Mouse (Mus musculus) heart, embryonic 16.5 days (tissue): ENCODE data around the gene Igsf8. TPM values are rescaled to one million over a fixed set of nuclear protein-coding genes. Genes with fewer than 3 reads are reported as not detected.

Source experiments
- ATAC-seq: fragments of 200-750 bp; cut with Nextera tagmentation; replicated peaks from 2 replicates; pipeline ENCODE4 v1.8.0; 2017; ENCODE audit warnings: moderate number of reproducible peaks; ENCODE audit not compliant: insufficient read depth, low FRiP score; ENCODE audit errors: extremely low read depth
- H3K27ac ChIP-seq: fragments of 300-500 bp; sonication (generic); 2 replicates; pipeline ENCODE4 v1.5.1; 2014; ENCODE audit warnings: mild to moderate bottlenecking, low read length, control low read depth, moderate library complexity
- H3K27me3 ChIP-seq: fragments of 300-500 bp; sonication (generic); 2 replicates; pipeline ENCODE4 v1.6.1; 2014; ENCODE audit warnings: low read length, mixed read lengths; ENCODE audit not compliant: control insufficient read depth, insufficient read depth
- H3K36me3 ChIP-seq: fragments of 300-500 bp; sonication (generic); 2 replicates; pipeline ENCODE4 v1.6.1; 2014; ENCODE audit not compliant: control insufficient read depth, insufficient read depth
- H3K4me1 ChIP-seq: fragments of 300-500 bp; sonication (generic); 2 replicates; pipeline ENCODE4 v1.6.1; 2014; ENCODE audit warnings: low read length, mixed read lengths; ENCODE audit not compliant: control insufficient read depth, insufficient read depth
- H3K4me2 ChIP-seq: fragments of 300-500 bp; sonication (generic); 2 replicates; pipeline ENCODE4 v1.6.1; 2014; ENCODE audit warnings: low read depth, mild to moderate bottlenecking, control low read depth, low read length
- H3K4me3 ChIP-seq: fragments of 300-500 bp; sonication (generic); 2 replicates; pipeline ENCODE4 v1.5.1; 2014; ENCODE audit warnings: mild to moderate bottlenecking, control low read depth, low read length
- H3K9ac ChIP-seq: fragments of 300-500 bp; sonication (generic); 2 replicates; pipeline ENCODE4 v1.6.1; 2014; ENCODE audit warnings: low read length, control low read depth
- H3K9me3 ChIP-seq: fragments of 300-500 bp; sonication (generic); replicated peaks from 2 replicates; pipeline ENCODE4 v1.6.1; 2016; ENCODE audit warnings: low read length; ENCODE audit not compliant: control insufficient read depth
- WGBS: fragments of 180-500 bp; shearing (Covaris S2); extraction: QIAGEN DNeasy Blood & Tissue Kit; methylation state at CpG from one replicate; pipeline ENCODE4 v1.1.7; 2014; 5-methylcytosine and 5-hydroxymethylcytosine counted together
- polyA plus RNA-seq: library from polyadenylated mRNA; unstranded; fragments of >200 nt; fragmentation: Nextera tagmentation; extraction: Ambion mirVana; gene quantifications from 2 replicates; pipeline ENCODE4 v1.2.1, GENCODE M21; 2015

The Igsf8 gene
- polyA plus RNA-seq, 1 experiment from 2014 or later, result 25.3 TPM

DNA sequence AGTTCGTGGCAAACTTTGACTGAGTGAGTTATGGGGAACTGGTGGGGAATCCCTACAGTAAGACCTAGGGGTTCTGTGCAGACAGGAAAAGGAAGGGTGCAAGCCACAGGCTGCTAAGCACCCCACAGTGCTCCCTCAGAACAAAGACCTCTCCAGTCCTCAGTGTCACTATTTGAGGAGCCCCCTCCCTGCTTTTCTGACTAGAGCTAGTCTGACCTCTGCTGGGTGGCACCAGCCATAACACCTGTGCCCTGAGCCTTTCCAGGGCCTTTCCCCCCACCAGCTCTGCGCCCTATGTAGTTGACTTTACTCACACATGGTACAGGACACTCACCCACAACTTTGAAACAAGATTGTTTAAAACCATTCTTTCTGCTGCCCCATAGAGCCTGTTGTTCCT, 13.8 kb upstream of the Igsf8 start:
- H3K9me3 ChIP-seq, result no peaks in the 10 kb centered on the region; the same call in 1 of the 2 replicates
- WGBS, result 34% methylated on average over 2 of the region's 2 CpGs
- H3K4me1 ChIP-seq, result peaks cover 16% of the 10 kb centered on the region
- no peak overlapping the region for H3K4me2 ChIP-seq
- H3K36me3 ChIP-seq, result no peaks in the 10 kb centered on the region
- ATAC-seq, result no peak
- no peak overlapping the region for H3K9ac ChIP-seq
- H3K27ac ChIP-seq, result no peak overlapping the region
- H3K27me3 ChIP-seq, result no peaks in the 10 kb centered on the region; the same call in 1 of the 2 replicates
- no peak overlapping the region for H3K4me3 ChIP-seq

DNA sequence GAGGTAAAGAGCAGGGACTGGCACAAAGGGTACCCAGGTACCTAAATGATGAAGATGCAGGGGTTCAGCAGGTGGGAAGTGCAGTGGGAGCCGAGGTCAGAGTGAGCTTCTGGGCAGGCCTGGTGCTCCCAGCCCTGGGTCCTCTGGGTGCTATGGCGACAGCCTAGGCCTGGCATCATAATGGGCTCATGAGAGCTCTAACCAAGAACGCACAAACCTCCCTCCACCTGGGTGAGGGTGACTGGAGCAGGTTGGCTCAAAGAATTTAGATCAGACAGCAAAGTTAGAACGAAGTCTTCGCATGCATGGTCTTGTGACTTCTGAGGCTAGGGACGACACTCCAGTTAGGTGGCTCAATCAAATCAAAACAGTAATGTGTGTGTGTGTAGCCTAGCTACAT, 3.1 kb upstream of the Igsf8 start, which contains the start of gene Atp1a4:
TSS of gene Atp1a4 (minus strand) at position 101 of the 400 bp plus-strand sequence.
- H3K27me3 ChIP-seq, result no peaks in the 10 kb centered on the region
- no peak within 1 kb of the TSS for H3K9ac ChIP-seq
- no peaks in the 10 kb centered on the region for H3K9me3 ChIP-seq
- no peak within 1 kb of the TSS for H3K4me2 ChIP-seq
- H3K36me3 ChIP-seq, result no peaks in the 10 kb centered on the region
- no peak within 1 kb of the TSS for H3K27ac ChIP-seq
- ATAC-seq, result no peak
- peaks cover 3% of the 10 kb centered on the region; the same call in 1 of the 2 replicates for H3K4me1 ChIP-seq
- no peak within 1 kb of the TSS for H3K4me3 ChIP-seq
- 81% methylated on average over 6 of the region's 6 CpGs for WGBS

DNA sequence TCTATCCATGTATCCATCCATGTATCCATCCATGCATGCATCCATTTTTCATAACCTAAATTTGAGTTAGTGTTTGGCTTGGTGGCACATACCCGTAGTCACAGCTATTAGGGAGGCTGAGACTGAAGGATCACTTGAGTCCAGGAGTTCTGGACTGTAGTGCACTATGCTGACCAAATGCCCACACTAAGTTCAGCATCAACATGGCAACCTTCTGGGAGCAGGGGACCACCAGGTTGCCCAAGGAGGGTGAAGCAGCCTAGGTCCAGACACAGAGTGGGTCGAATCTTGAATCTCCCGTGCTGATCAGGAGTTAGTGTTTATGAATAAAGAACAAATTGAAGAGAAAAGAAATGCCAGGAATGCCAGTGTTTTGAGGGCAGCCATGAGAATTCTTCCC, 9.8 kb downstream of the Igsf8 start:
- H3K4me1 ChIP-seq, result no peaks in the 10 kb centered on the region
- no peaks in the 10 kb centered on the region for H3K36me3 ChIP-seq
- no peaks in the 10 kb centered on the region for H3K27me3 ChIP-seq
- no peak for ATAC-seq
- WGBS, result 86% methylated on average over 3 of the region's 3 CpGs
- no peak overlapping the region for H3K4me3 ChIP-seq
- H3K9me3 ChIP-seq, result no peaks in the 10 kb centered on the region
- no peak overlapping the region for H3K27ac ChIP-seq
- no peak overlapping the region for H3K9ac ChIP-seq
- H3K4me2 ChIP-seq, result no peak overlapping the region

DNA sequence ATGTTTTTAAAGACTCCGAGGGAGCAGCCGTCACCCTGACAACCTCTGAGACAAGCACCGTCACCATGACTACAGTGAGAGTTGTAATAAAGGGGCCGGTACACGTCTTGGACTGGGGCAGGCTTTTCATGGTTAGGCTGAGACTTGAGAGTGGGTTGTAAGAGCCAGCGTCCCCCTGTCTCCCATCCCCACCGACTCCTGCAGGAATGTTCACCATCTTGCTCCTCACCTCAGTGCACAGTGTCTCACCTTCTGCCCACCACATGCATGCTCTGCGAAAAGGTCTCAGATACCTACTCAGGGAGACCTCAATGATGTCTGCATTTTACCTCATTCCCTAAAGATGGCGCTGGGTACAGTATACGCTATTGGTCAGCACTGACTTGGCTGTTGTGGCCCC, 10.3 kb downstream of the Igsf8 start:
- no peak overlapping the region for H3K4me2 ChIP-seq
- H3K9ac ChIP-seq, result no peak overlapping the region
- no peak overlapping the region for H3K27ac ChIP-seq
- 0 out of 2 replicates have a peak, but pooled peaks cover 2% of the 10 kb centered on the region for H3K36me3 ChIP-seq
- ATAC-seq, result no peak
- no peak overlapping the region for H3K4me3 ChIP-seq
- H3K9me3 ChIP-seq, result no peaks in the 10 kb centered on the region
- H3K4me1 ChIP-seq, result no peaks in the 10 kb centered on the region
- WGBS, result 73% methylated on average over 10 of the region's 10 CpGs
- no peaks in the 10 kb centered on the region for H3K27me3 ChIP-seq

DNA sequence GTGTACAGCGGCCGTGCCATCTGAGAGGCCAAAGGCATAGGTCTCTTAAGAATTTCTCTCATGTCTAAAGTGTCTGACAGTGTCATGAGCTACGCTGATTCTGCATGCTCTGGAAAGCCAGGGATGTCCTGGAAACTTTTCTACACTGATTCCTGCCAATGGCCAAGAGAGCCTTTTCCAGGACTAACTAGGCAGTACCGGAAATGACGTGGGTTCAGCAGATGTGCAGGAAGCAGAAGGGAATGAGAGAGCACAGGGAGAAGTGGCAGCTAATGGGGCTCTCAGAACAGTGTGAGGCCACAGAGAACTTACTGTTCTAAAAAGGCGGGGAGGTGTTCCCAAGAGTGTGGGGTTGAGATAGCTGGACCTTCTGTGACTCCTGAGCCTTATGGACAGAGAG, 11.9 kb downstream of the Igsf8 start:
- Histone ChIP-seq H3K4me2 (no peak overlapping the region), H3K9ac (no peak overlapping the region), H3K4me3 (no peak overlapping the region), H3K27ac (no peak overlapping the region), H3K36me3 (0 out of 2 replicates have a peak, but pooled peaks cover 2% of the 10 kb centered on the region), H3K27me3 (no peaks in the 10 kb centered on the region), H3K9me3 (no peaks in the 10 kb centered on the region), H3K4me1 (no peaks in the 10 kb centered on the region)
- ATAC-seq, result no peak
- WGBS, result 79% methylated on average over 6 of the region's 6 CpGs

DNA sequence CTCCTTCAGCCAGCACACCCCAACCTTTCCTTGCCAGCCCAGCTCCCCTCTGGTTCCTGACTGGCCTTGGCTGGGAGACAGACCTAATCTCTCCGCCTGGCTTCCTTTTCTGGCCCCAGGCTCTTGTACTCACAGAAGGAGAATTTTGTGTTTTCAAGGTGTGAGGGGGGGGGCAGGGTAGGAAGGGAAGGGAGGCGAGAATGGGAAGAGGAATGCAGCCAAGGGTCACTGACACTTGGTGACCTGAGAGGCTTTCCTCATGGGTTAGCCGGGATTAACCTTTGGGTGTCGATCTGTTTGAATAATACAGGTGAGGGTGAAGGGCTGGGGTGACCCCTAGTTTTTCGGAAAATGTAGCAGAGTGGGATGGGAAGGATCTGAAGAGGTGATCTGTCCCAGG, 12.7 kb downstream of the Igsf8 start:
- no peak overlapping the region for H3K27ac ChIP-seq
- H3K4me3 ChIP-seq, result no peak overlapping the region
- H3K4me1 ChIP-seq, result no peaks in the 10 kb centered on the region
- no peak for ATAC-seq
- no peak overlapping the region for H3K4me2 ChIP-seq
- WGBS, result 59% methylated on average over 5 of the region's 5 CpGs
- no peaks in the 10 kb centered on the region for H3K9me3 ChIP-seq
- 0 out of 2 replicates have a peak, but pooled peaks cover 2% of the 10 kb centered on the region for H3K36me3 ChIP-seq
- H3K9ac ChIP-seq, result no peak overlapping the region
- H3K27me3 ChIP-seq, result no peaks in the 10 kb centered on the region

DNA sequence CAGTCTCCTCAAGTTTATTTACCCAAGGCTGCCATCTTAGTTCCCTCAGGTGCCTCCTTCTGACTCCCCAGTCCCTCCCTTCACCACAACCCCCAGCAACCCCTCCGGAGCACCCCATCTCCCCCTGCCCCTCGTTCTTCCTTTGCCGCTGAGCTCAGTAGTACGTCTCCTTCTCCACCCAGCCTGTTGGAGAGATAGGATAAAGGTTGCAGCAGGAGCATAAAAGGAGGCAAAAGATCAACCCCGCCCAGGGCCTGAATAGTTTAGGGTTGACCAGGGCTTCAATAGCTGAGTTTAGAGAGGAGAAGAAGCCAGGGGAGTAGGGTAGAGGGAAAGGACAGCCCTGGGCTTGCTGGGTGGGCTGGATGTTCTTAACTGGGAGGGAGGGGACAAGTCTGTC, 13.1 kb downstream of the Igsf8 start:
- H3K4me2 ChIP-seq, result no peak overlapping the region
- ATAC-seq, result no peak
- no peaks in the 10 kb centered on the region for H3K9me3 ChIP-seq
- H3K27ac ChIP-seq, result no peak overlapping the region
- H3K9ac ChIP-seq, result no peak overlapping the region
- H3K27me3 ChIP-seq, result no peaks in the 10 kb centered on the region
- H3K36me3 ChIP-seq, result 0 out of 2 replicates have a peak, but pooled peaks cover 2% of the 10 kb centered on the region
- 79% methylated on average over 5 of the region's 5 CpGs for WGBS
- H3K4me1 ChIP-seq, result no peaks in the 10 kb centered on the region
- H3K4me3 ChIP-seq, result no peak overlapping the region

DNA sequence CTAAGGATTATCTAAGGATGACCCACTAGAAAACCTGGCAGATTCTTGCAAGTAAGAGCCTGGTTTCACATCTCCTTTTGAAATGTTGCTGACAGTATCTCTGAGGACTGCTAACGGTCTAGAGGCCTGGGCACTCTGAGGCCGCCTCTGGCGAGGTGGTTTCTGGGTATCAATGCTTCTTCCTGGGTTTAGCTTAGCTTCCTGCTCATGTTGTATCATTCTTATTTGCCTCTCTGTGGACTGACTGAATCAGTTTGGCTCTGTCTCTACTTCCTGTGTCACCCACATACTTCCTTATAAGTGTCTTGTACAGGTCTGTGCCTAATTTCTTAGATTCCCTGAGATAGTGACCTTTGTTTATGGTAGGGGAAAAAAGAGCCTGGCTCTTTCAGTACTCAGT, 15.7 kb downstream of the Igsf8 start:
- no peak overlapping the region for H3K27ac ChIP-seq
- WGBS, result 53% methylated on average over 3 of the region's 3 CpGs
- H3K36me3 ChIP-seq, result 0 out of 2 replicates have a peak, but pooled peaks cover 2% of the 10 kb centered on the region
- no peak for ATAC-seq
- no peaks in the 10 kb centered on the region for H3K9me3 ChIP-seq
- H3K9ac ChIP-seq, result no peak overlapping the region
- H3K4me2 ChIP-seq, result no peak overlapping the region
- H3K4me3 ChIP-seq, result no peak overlapping the region
- H3K27me3 ChIP-seq, result no peaks in the 10 kb centered on the region
- H3K4me1 ChIP-seq, result no peaks in the 10 kb centered on the region

DNA sequence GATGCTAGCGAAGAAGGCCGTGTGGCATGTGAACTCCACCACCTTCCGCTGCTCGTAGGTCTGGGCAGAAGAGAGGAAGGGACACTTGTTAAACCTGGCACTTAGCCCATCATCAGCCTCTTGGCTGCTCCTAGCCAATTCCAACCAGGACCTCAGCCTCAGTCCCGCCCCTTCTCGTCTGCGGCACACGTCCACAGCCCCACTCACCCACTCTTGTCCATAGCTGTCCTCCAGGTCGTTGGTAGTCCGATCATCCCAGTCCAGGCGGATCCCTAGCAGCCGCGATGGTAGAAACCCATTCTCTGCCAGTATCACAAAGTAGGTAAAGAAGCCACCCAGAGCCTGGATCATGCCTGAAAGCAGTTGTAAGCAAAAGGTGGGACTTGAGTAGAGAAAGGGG, 16.9 kb downstream of the Igsf8 start:
- ATAC-seq, result no peak
- WGBS, result 74% methylated on average over 13 of the region's 13 CpGs
- no peaks in the 10 kb centered on the region for H3K9me3 ChIP-seq

More for the DNA sequence above, 16.9 kb downstream of the Igsf8 start:
- no peaks in the 10 kb centered on the region for H3K4me1 ChIP-seq
- H3K27ac ChIP-seq, result no peak overlapping the region
- no peaks in the 10 kb centered on the region for H3K27me3 ChIP-seq
- no peak overlapping the region for H3K4me2 ChIP-seq
- H3K9ac ChIP-seq, result no peak overlapping the region
- no peak overlapping the region for H3K4me3 ChIP-seq
- H3K36me3 ChIP-seq, result 0 out of 2 replicates have a peak, but pooled peaks cover 2% of the 10 kb centered on the region
